Mouse (Mus musculus) limb, embryonic 14.5 days (tissue): ENCODE results near the gene A730049H05Rik. TPM values are rescaled to one million over a fixed set of nuclear protein-coding genes. Genes with fewer than 3 reads are reported as not detected.

ENCODE experiments used
- ATAC-seq: fragments of 200-750 bp; cut with Nextera tagmentation; 2 replicates; pipeline ENCODE4 v1.8.0; 2017; ENCODE audit warnings: low read depth, moderate number of reproducible peaks, moderate TSS enrichment; ENCODE audit not compliant: low FRiP score
- DNase-seq: peaks from one replicate; pipeline ENCODE4 v3.0.0-alpha.2; 2015; ENCODE audit warnings: low spot score
- H3K27ac ChIP-seq: fragments of 300-500 bp; sonication (generic); replicated peaks from 2 replicates; pipeline ENCODE4 v1.5.1; 2014; ENCODE audit warnings: low read depth, mild to moderate bottlenecking, low read length, moderate library complexity, mixed read lengths
- H3K27me3 ChIP-seq: fragments of 300-500 bp; sonication (generic); 2 replicates; pipeline ENCODE4 v1.6.1; 2014; ENCODE audit warnings: low read length, mixed read lengths; ENCODE audit not compliant: control insufficient read depth, insufficient read depth
- H3K36me3 ChIP-seq: fragments of 300-500 bp; sonication (generic); 2 replicates; pipeline ENCODE4 v1.6.1; 2014; ENCODE audit warnings: mild to moderate bottlenecking, low read length, moderate library complexity, mixed read lengths; ENCODE audit not compliant: control insufficient read depth, insufficient read depth
- H3K4me1 ChIP-seq: fragments of 300-500 bp; sonication (generic); 2 replicates; pipeline ENCODE4 v1.6.1; 2014; ENCODE audit warnings: antibody characterized with exemption, low read length, mixed read lengths; ENCODE audit not compliant: control insufficient read depth, insufficient read depth
- H3K4me2 ChIP-seq: fragments of 300-500 bp; sonication (generic); replicated peaks from 2 replicates; pipeline ENCODE4 v1.6.1; 2014; ENCODE audit warnings: low read depth, mild to moderate bottlenecking, low read length, moderate library complexity; ENCODE audit not compliant: severe bottlenecking
- H3K4me3 ChIP-seq: fragments of 300-500 bp; sonication (generic); replicated peaks from 2 replicates; pipeline ENCODE4 v1.5.1; 2014; ENCODE audit warnings: low read length
- H3K9ac ChIP-seq: fragments of 300-500 bp; sonication (generic); 2 replicates; pipeline ENCODE4 v1.6.1; 2014; ENCODE audit warnings: mild to moderate bottlenecking, low read depth, low read length, moderate library complexity; ENCODE audit not compliant: severe bottlenecking
- H3K9me3 ChIP-seq: fragments of 300-500 bp; sonication (generic); 2 replicates; pipeline ENCODE4 v1.6.1; 2016; ENCODE audit warnings: low read length; ENCODE audit not compliant: control insufficient read depth
- POLR2A ChIP-seq: fragments of 200-500 bp; IDR thresholded peaks from 2 replicates; pipeline ENCODE4 v1.8.0; 2012; ENCODE audit warnings: inconsistent platforms, mild to moderate bottlenecking, moderate library complexity, borderline replicate concordance; ENCODE audit not compliant: insufficient read depth, insufficient read length; ENCODE audit errors: extremely low read depth
- WGBS: fragments of 180-500 bp; shearing (Covaris S2); extraction: QIAGEN DNeasy Blood & Tissue Kit; methylation state at CpG from one replicate; pipeline ENCODE4 v1.1.7; 2014; 5-methylcytosine and 5-hydroxymethylcytosine counted together
- polyA plus RNA-seq, 2 experiments: library from polyadenylated mRNA; depleted of rRNA in 1 of 2; stranded (reverse) in 1 of 2; unstranded in 1 of 2; fragments of >200 nt; fragmentation: Nextera tagmentation in 1 of 2; extraction: Ambion mirVana in 1 of 2; gene quantifications; 2 replicates each; pipeline versions ENCODE4 v1.2.1 to v1.2.3; 2012 to 2014

The A730049H05Rik gene
- polyA plus RNA-seq, 2 experiments, result 0.10 to 0.63 TPM

GRCm38 (mm10) chr6:92869089-92869581 is 52.9 kb downstream of the A730049H05Rik start, which contains the start of gene Gm15737:
Gene Gm15737, plus strand, starts transcription at chr6:92869357.
- Histone ChIP-seq H3K4me1 (peaks cover 11% of the 10 kb centered on the region), H3K4me3 (no peak within 1 kb of the TSS), H3K4me2 (peak within 1 kb of the TSS; percentile 26; the same call in 1 of the 2 replicates), H3K27ac (peak within 1 kb of the TSS; percentile 7; the same call in 1 of the 2 replicates), H3K27me3 (no peaks in the 10 kb centered on the region), H3K9ac (no peak within 1 kb of the TSS), H3K9me3 (no peaks in the 10 kb centered on the region), H3K36me3 (peaks cover 40% of the 10 kb centered on the region)
- WGBS, result 26% methylated on average over 4 of the region's 4 CpGs
- peak; percentile 70 for ATAC-seq
- no peak for TF ChIP-seq POLR2A
- DNase-seq, result peak; percentile 66

GRCm38 (mm10) chr6:92869582-92870219 is 53.4 kb downstream of the A730049H05Rik start:
- peaks cover 11% of the 10 kb centered on the region for H3K4me1 ChIP-seq
- TF ChIP-seq POLR2A, result no peak
- ATAC-seq (peak; percentile 76), DNase-seq (peak; percentile 52)
- peaks cover 37% of the 10 kb centered on the region for H3K36me3 ChIP-seq
- H3K4me3 ChIP-seq, result no peak overlapping the region
- peak overlapping the region; percentile 7; the same call in 1 of the 2 replicates for H3K27ac ChIP-seq
- H3K9ac ChIP-seq, result no peak overlapping the region
- WGBS, result 18% methylated on average over 16 of the region's 16 CpGs
- H3K27me3 ChIP-seq, result no peaks in the 10 kb centered on the region
- H3K9me3 ChIP-seq, result no peaks in the 10 kb centered on the region
- peak overlapping the region; percentile 26; the same call in 1 of the 2 replicates for H3K4me2 ChIP-seq

GRCm38 (mm10) chr6:92871813-92872212 is 55.5 kb downstream of the A730049H05Rik start:
- no peak for TF ChIP-seq POLR2A
- H3K9ac ChIP-seq, result no peak overlapping the region
- peaks cover 41% of the 10 kb centered on the region for H3K36me3 ChIP-seq
- no peak overlapping the region for H3K27ac ChIP-seq
- no peak for ATAC-seq
- no peaks in the 10 kb centered on the region for H3K9me3 ChIP-seq
- no peak for DNase-seq
- WGBS, result 28% methylated on average over 4 of the region's 4 CpGs
- peaks cover 11% of the 10 kb centered on the region for H3K4me1 ChIP-seq
- H3K4me2 ChIP-seq, result no peak overlapping the region
- no peak overlapping the region for H3K4me3 ChIP-seq
- H3K27me3 ChIP-seq, result no peaks in the 10 kb centered on the region

- 84% methylated on average over 10 of the region's 10 CpGs for WGBS
- Histone ChIP-seq H3K9ac (no peak overlapping the region), H3K27me3 (no peaks in the 10 kb centered on the region), H3K36me3 (peaks cover 51% of the 10 kb centered on the region), H3K4me3 (no peak overlapping the region), H3K9me3 (no peaks in the 10 kb centered on the region), H3K27ac (no peak overlapping the region), H3K4me2 (no peak overlapping the region), H3K4me1 (peaks cover 11% of the 10 kb centered on the region)
- ATAC-seq (no peak), DNase-seq (no peak)
- TF ChIP-seq POLR2A, result no peak
These were observed 56.5 kb downstream of the A730049H05Rik start for GRCm38 (mm10) chr6:92872766-92873165.

- 59% methylated on average over 5 of the region's 5 CpGs for WGBS
- H3K4me1 ChIP-seq, result peaks cover 6% of the 10 kb centered on the region
- H3K9me3 ChIP-seq, result no peaks in the 10 kb centered on the region
- no peak overlapping the region for H3K27ac ChIP-seq
- TF ChIP-seq POLR2A, result no peak
- no peak overlapping the region for H3K4me3 ChIP-seq
- H3K27me3 ChIP-seq, result no peaks in the 10 kb centered on the region
- DNase-seq, result no peak
- H3K4me2 ChIP-seq, result no peak overlapping the region
- H3K9ac ChIP-seq, result no peak overlapping the region
- H3K36me3 ChIP-seq, result peaks cover 66% of the 10 kb centered on the region
- no peak for ATAC-seq
These were observed 58.6 kb downstream of the A730049H05Rik start for GRCm38 (mm10) chr6:92874854-92875253.
